Mouse (Mus musculus): ENCODE results near the gene Gm20388. TPM values are rescaled to one million over a fixed set of nuclear protein-coding genes. Genes with fewer than 3 reads are reported as not detected.

The Gm20388 gene
- polyA plus RNA-seq, 1 experiment from 2014 or later, result 12.4 TPM

DNA sequence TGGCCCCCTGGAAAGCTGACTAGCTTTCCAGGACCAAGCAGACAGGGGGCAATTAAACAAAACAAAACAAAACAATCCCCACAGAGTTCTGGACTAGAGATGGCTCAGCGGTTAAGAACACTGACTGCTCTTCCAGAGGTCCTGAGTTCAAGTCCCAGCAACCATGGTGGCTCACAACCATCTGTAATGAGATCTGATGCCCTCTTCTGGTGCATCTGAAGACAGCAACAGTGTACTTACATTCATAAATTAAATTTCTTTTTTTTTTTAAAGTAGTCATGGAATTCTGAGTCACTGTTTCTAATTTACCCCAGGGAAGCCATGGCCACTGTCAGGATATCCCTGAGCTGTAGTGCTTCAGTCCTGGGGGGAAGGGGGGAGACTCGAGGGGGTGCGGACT, 703.9 kb downstream of the Gm20388 start:
- Histone ChIP-seq H3K36me3 (ENCODE audit: control insufficient read depth, insufficient read depth, low read length) (no peaks in the 10 kb centered on the region), H3K4me3 (ENCODE audit: low read length) (no peak overlapping the region), H3K4me2 (ENCODE audit: low read length) (no peak overlapping the region), H3K4me1 (ENCODE audit: control insufficient read depth, insufficient read depth, low read depth, low read length) (peaks cover 15% of the 10 kb centered on the region), H3K9ac (ENCODE audit: low read depth, low read length) (no peak overlapping the region), H3K27ac (ENCODE audit: low read depth, low read length) (no peak overlapping the region), H3K9me3 (ENCODE audit: control insufficient read depth, low read length) (no peaks in the 10 kb centered on the region), H3K27me3 (replicated peaks; ENCODE audit: control insufficient read depth, insufficient read depth, low read length) (no peaks in the 10 kb centered on the region; the same call in 1 of the 2 replicates)
- WGBS, result 89% methylated on average over 3 of the region's 3 CpGs
- no peak for ATAC-seq

DNA sequence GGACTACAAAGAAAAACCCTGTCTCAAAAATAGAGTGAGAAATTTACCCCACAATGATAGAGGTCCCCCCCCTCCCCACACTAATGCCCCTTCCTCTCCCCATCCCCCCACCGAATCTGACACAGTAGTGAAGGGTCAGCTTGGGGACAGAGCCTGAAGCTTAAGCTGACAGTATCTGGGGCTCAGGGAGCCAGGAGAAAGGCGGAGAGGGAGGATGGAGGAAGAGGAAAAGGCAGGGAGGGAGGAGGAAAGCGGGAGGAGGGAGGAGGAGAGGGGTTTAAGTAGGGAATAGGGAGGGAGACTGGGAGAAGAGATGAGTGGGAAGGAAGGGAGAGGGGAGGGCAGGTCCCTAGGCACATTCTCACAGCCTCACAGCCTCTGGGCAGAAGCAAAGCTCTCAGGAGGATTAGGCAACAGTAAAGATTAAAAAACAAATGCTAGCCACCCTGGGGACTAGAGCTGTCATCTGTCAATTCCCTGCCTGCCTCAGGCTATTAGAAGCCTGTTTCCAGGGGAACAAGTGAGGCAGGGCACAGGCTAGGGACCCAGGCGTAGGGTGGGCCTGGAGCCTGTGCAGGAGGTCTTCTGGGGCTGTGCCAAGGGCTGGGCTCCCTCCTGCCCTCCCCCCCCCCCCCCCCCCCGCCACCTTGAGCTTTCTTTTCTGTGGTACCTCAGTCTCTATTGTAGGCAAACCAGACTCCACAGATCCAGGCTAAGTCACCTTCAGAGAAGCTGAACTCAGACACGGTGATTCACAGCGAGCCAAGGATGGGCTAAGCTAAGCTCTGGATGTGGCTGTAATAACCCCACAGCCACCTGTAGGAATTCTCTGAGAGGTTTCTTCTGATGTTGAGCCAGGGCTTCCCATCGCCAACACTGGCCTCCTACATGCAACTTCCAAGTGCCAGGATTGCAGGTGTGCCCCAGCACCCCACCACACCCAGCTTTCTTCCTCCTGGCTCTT, 706.3 kb downstream of the Gm20388 start:
- Histone ChIP-seq H3K4me3 (ENCODE audit: low read length) (no peak overlapping the region), H3K27ac (ENCODE audit: low read depth, low read length) (0 out of 2 replicates have a peak overlapping the region, but pooled peaks have one; percentile 13), H3K9ac (ENCODE audit: low read depth, low read length) (no peak overlapping the region), H3K9me3 (ENCODE audit: control insufficient read depth, low read length) (no peaks in the 10 kb centered on the region), H3K4me2 (ENCODE audit: low read length) (no peak overlapping the region), H3K4me1 (ENCODE audit: control insufficient read depth, insufficient read depth, low read depth, low read length) (peaks cover 15% of the 10 kb centered on the region), H3K27me3 (replicated peaks; ENCODE audit: control insufficient read depth, insufficient read depth, low read length) (no peaks in the 10 kb centered on the region), H3K36me3 (ENCODE audit: control insufficient read depth, insufficient read depth, low read length) (no peaks in the 10 kb centered on the region)
- 21% methylated on average over 8 of the region's 8 CpGs for WGBS
- peak; percentile 48 for ATAC-seq

DNA sequence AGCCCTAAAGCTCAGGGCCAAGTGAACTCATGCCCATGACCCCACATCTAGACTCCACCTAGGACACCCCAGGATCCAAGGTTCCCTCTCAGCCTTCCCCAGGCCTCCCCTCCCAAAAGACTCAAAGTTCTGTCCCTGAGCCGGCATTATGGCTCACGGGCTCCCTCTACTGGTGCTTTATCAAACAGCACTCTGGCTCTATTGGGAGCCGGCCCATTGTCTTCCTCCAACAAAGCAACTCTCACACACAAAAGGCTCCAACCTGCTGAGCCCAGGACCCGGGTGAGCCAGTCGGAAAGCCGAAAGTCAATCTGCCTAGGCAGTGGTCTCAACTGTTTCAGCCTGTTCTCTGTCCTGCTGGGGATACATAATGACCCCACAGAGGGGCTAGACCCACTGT, 707.5 kb downstream of the Gm20388 start:
- no peaks in the 10 kb centered on the region for H3K27me3 ChIP-seq (replicated peaks; ENCODE audit: control insufficient read depth, insufficient read depth, low read length)
- no peaks in the 10 kb centered on the region for H3K9me3 ChIP-seq (ENCODE audit: control insufficient read depth, low read length)
- peak overlapping the region; percentile 16; the same call in 1 of the 2 replicates for H3K4me2 ChIP-seq (ENCODE audit: low read length)
- ATAC-seq, result peak; percentile 26
- WGBS, result 0% methylated on average over 6 of the region's 6 CpGs
- no peaks in the 10 kb centered on the region for H3K36me3 ChIP-seq (ENCODE audit: control insufficient read depth, insufficient read depth, low read length)
- H3K4me1 ChIP-seq (ENCODE audit: control insufficient read depth, insufficient read depth, low read depth, low read length), result peaks cover 15% of the 10 kb centered on the region
- H3K9ac ChIP-seq (ENCODE audit: low read depth, low read length), result no peak overlapping the region; the same call in 1 of the 2 replicates
- H3K4me3 ChIP-seq (ENCODE audit: low read length), result no peak overlapping the region
- no peak overlapping the region for H3K27ac ChIP-seq (ENCODE audit: low read depth, low read length)

DNA sequence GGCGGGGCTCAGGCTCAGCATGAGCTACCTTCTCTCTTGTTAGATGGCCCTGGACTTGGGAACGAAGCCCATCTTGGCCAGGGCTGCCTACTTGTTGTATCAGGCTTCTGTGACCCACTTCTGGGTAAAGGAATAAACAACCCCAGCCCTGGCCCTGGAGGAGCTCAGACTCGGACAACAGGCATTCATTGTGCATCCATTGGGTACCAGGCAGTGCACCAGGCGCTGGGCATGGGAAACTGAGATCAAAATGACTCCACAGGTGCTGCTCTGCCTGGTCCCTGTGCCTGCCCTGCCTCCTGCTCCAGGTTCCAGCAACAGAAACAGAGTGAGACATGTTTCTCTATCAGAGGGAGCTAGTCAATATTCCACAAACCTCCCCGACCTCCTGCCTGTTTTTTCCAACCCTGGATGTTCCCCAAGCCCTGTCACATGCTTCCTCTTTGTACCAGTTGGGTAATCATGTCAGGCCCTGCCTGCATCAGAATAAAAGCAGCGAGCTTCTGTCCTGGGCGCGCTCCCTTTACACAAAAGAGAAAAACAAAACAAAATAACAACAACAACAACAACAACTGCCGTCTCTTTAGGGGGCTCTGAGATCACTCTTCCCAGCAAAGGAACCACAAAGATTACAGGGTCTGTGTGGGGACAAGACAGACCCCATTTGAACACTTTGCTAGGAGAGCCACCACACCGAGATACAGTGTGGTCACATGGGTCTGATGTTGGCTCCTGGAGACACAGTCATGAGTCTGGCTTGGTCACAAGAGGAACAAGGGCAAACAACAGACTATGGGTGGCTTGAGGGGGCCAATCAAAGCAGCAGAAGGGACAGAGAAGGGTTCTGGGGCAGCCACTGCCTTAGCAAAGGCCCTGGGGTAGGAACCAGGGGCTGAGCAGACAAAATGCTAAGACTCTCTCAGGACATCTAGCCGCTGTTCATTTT, 708.9 kb downstream of the Gm20388 start:
- H3K9ac ChIP-seq (ENCODE audit: low read depth, low read length), result no peak overlapping the region
- no peak overlapping the region for H3K27ac ChIP-seq (ENCODE audit: low read depth, low read length)
- no peak overlapping the region for H3K4me3 ChIP-seq (ENCODE audit: low read length)
- no peaks in the 10 kb centered on the region for H3K9me3 ChIP-seq (ENCODE audit: control insufficient read depth, low read length)
- ATAC-seq, result no peak
- no peak overlapping the region for H3K4me2 ChIP-seq (ENCODE audit: low read length)
- H3K36me3 ChIP-seq (ENCODE audit: control insufficient read depth, insufficient read depth, low read length), result no peaks in the 10 kb centered on the region
- 66% methylated on average over 11 of the region's 11 CpGs for WGBS
- H3K4me1 ChIP-seq (ENCODE audit: control insufficient read depth, insufficient read depth, low read depth, low read length), result peaks cover 15% of the 10 kb centered on the region
- H3K27me3 ChIP-seq (replicated peaks; ENCODE audit: control insufficient read depth, insufficient read depth, low read length), result no peaks in the 10 kb centered on the region

DNA sequence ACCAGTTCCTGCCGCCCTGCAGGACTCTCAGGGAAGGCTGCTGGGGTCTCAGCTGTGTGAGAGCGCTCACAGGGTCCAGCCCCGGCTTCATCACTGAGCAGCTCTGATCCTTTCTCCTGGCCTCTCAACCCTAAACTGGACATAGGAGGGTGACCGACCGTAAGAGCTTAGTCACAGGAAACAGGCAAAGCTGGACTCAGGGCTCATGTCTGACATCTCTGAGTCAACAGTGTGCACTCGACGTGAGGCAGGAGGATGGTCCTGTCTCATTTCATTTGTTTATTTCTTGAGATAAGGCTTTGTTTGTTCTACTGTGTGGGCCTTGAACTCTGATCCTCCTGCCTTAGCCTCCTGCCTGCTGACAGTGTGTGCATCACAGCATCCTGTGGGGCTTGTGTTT, 709.8 kb downstream of the Gm20388 start:
- H3K27me3 ChIP-seq (replicated peaks; ENCODE audit: control insufficient read depth, insufficient read depth, low read length), result no peaks in the 10 kb centered on the region
- no peaks in the 10 kb centered on the region for H3K36me3 ChIP-seq (ENCODE audit: control insufficient read depth, insufficient read depth, low read length)
- no peak for ATAC-seq
- H3K9me3 ChIP-seq (ENCODE audit: control insufficient read depth, low read length), result no peaks in the 10 kb centered on the region
- H3K4me1 ChIP-seq (ENCODE audit: control insufficient read depth, insufficient read depth, low read depth, low read length), result peaks cover 15% of the 10 kb centered on the region
- no peak overlapping the region for H3K9ac ChIP-seq (ENCODE audit: low read depth, low read length)
- no peak overlapping the region for H3K4me3 ChIP-seq (ENCODE audit: low read length)
- whole genome bisulfite sequencing, result 65% methylated on average over 7 of the region's 7 CpGs
- no peak overlapping the region for H3K4me2 ChIP-seq (ENCODE audit: low read length)
- H3K27ac ChIP-seq (ENCODE audit: low read depth, low read length), result no peak overlapping the region

DNA sequence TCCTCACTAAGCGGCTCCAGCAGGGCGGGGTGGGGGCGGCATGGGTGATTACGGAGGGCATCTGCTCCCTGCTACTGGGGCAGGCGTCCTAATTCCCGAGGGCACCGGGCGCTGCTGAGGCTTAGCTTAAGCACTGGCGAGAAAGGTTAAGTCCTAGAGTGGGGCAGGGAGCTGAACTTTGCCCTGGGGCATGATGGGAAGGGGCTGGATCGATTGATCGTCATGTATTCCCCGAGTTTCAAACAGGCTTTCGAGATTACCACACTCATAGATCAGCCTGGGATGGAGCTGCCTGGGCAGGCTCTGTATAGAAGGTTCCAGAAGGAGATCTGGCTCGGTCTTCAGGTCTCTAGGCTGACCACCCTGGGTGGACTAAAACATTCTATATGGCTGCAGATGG, 711.5 kb downstream of the Gm20388 start:
- WGBS, result 78% methylated on average over 14 of the region's 14 CpGs
- no peak overlapping the region for H3K27ac ChIP-seq (ENCODE audit: low read depth, low read length)
- H3K27me3 ChIP-seq (replicated peaks; ENCODE audit: control insufficient read depth, insufficient read depth, low read length), result no peaks in the 10 kb centered on the region
- peaks cover 9% of the 10 kb centered on the region for H3K4me1 ChIP-seq (ENCODE audit: control insufficient read depth, insufficient read depth, low read depth, low read length)
- H3K9me3 ChIP-seq (ENCODE audit: control insufficient read depth, low read length), result no peaks in the 10 kb centered on the region
- no peak overlapping the region for H3K4me2 ChIP-seq (ENCODE audit: low read length)
- no peak overlapping the region for H3K9ac ChIP-seq (ENCODE audit: low read depth, low read length)
- H3K4me3 ChIP-seq (ENCODE audit: low read length), result no peak overlapping the region
- H3K36me3 ChIP-seq (ENCODE audit: control insufficient read depth, insufficient read depth, low read length), result no peaks in the 10 kb centered on the region
- no peak for ATAC-seq

DNA sequence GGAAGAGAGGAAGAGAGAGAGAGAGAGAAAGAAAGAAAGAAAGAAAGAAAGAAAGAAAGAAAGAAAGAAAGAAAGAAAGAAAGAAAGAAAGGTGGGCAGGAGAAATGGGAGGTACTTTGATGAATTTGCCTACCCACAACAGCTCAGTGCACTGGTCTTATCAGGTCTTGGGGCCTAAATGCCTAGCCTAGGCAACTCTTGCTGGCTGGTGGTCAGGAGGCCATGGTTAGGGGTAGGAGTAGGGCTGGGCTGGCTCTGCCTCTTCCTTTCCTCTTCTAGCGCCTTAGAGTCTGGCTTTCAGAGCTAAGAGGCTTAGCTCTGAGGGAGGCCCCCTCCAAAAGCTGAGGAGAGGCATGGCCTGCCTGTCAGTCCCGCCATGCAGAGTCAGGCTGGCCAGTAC, 713.0 kb downstream of the Gm20388 start:
- Histone ChIP-seq H3K36me3 (ENCODE audit: control insufficient read depth, insufficient read depth, low read length) (no peaks in the 10 kb centered on the region), H3K27ac (ENCODE audit: low read depth, low read length) (no peak overlapping the region), H3K4me3 (ENCODE audit: low read length) (no peak overlapping the region), H3K9ac (ENCODE audit: low read depth, low read length) (no peak overlapping the region), H3K27me3 (replicated peaks; ENCODE audit: control insufficient read depth, insufficient read depth, low read length) (no peaks in the 10 kb centered on the region), H3K4me2 (ENCODE audit: low read length) (no peak overlapping the region), H3K9me3 (ENCODE audit: control insufficient read depth, low read length) (no peaks in the 10 kb centered on the region), H3K4me1 (ENCODE audit: control insufficient read depth, insufficient read depth, low read depth, low read length) (peaks cover 2% of the 10 kb centered on the region; the same call in 1 of the 2 replicates)
- no peak for ATAC-seq
- WGBS, result 40% methylated on average over 2 of the region's 2 CpGs

DNA sequence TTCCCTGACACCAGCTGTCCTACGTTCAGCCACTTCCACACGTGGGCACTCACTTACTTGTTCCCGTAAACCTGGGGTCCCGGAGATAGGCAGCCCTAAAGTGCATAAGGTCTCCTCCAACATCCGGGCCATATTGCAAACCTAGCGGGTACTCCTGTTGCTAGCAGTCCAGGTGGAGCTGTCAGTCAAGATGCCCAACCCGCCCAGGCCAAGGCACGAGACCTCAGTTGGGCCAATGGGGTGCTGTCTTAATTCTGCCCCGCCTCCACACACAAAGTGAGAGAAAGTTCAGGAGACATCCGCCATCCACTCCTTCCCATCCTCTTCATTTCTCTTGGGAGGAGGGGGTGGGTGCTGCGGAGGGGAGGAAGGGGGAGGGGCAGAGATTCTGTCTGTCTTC, 715.8 kb downstream of the Gm20388 start:
- WGBS, result 68% methylated on average over 11 of the region's 11 CpGs
- Histone ChIP-seq H3K27me3 (replicated peaks; ENCODE audit: control insufficient read depth, insufficient read depth, low read length) (no peaks in the 10 kb centered on the region; the same call in 1 of the 2 replicates), H3K4me3 (ENCODE audit: low read length) (no peak overlapping the region), H3K9ac (ENCODE audit: low read depth, low read length) (no peak overlapping the region), H3K9me3 (ENCODE audit: control insufficient read depth, low read length) (no peaks in the 10 kb centered on the region), H3K36me3 (ENCODE audit: control insufficient read depth, insufficient read depth, low read length) (no peaks in the 10 kb centered on the region), H3K4me1 (ENCODE audit: control insufficient read depth, insufficient read depth, low read depth, low read length) (no peaks in the 10 kb centered on the region), H3K27ac (ENCODE audit: low read depth, low read length) (no peak overlapping the region), H3K4me2 (ENCODE audit: low read length) (no peak overlapping the region)
- no peak for ATAC-seq

DNA sequence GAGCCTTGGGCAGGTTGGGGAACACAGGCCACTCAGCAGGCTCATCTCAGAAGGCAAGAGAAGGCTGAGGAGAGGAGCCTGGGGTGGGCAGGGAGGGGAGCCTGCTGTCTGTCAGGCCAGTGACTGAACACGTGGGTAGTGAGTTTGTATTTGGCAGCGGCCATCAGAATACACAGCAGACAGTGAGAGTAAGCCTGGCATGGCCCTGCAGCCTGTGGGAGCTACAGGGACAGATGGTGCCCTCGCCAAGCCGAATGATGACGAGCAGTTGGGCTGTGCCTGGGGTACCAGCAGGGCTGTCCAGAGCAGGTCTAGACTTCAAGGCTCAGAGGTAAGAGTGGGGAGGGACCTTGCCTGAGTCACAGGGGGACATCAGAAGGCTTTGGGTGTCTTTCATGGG, 716.7 kb downstream of the Gm20388 start:
- H3K4me2 ChIP-seq (ENCODE audit: low read length), result no peak overlapping the region
- H3K9me3 ChIP-seq (ENCODE audit: control insufficient read depth, low read length), result no peaks in the 10 kb centered on the region
- H3K36me3 ChIP-seq (ENCODE audit: control insufficient read depth, insufficient read depth, low read length), result no peaks in the 10 kb centered on the region
- H3K4me1 ChIP-seq (ENCODE audit: control insufficient read depth, insufficient read depth, low read depth, low read length), result no peaks in the 10 kb centered on the region; the same call in 1 of the 2 replicates
- ATAC-seq, result peak; percentile 61
- 68% methylated on average over 5 of the region's 5 CpGs for WGBS
- H3K4me3 ChIP-seq (ENCODE audit: low read length), result no peak overlapping the region
- no peak overlapping the region for H3K9ac ChIP-seq (ENCODE audit: low read depth, low read length)
- no peak overlapping the region for H3K27ac ChIP-seq (ENCODE audit: low read depth, low read length)
- no peaks in the 10 kb centered on the region; the same call in 1 of the 2 replicates for H3K27me3 ChIP-seq (replicated peaks; ENCODE audit: control insufficient read depth, insufficient read depth, low read length)
